Mouse (Mus musculus): ENCODE measurements at regions not wholly inside any gene's neighbourhood (a gene's known extent, or its start where the extent isn't known, plus 50 kb on each side); places are given as distances from the start of the nearest gene placed in this dataset.

GRCm38 (mm10) chrX:68313486-68313885 lies 364.9 kb upstream of the Fmr1 start:
- peak; percentile 80 for DNase-seq (ENCODE audit: low spot score)

All from embryo, embryonic 10 days (tissue).